Mouse (Mus musculus): Measurements from ENCODE around the gene Cln5. TPM values are rescaled to one million over a fixed set of nuclear protein-coding genes. Genes with fewer than 3 reads are reported as not detected.

Cln5 gene
- polyA plus RNA-seq, 1 experiment from 2014 or later: 17.1 TPM

- no peak for TF ChIP-seq CTCF (IDR thresholded peaks at IDR 0.05; ENCODE audit: low read depth)
- no peak overlapping the region for H3K27ac ChIP-seq (ENCODE audit: low read depth, low read length)
- peaks cover 46% of the 10 kb centered on the region for H3K36me3 ChIP-seq (ENCODE audit: control insufficient read depth, insufficient read depth)
- no peak overlapping the region for H3K4me2 ChIP-seq (replicated peaks; ENCODE audit: low read depth)
- no peak overlapping the region for H3K4me3 ChIP-seq (ENCODE audit: low read depth, low read length)
- no peaks in the 10 kb centered on the region for H3K4me1 ChIP-seq (replicated peaks; ENCODE audit: control insufficient read depth, insufficient read depth, low read length)
- no peak for ATAC-seq
- no peaks in the 10 kb centered on the region for H3K27me3 ChIP-seq (replicated peaks; ENCODE audit: control insufficient read depth, insufficient read depth, low read length)
- 88% methylated on average over 7 of the region's 7 CpGs for WGBS
- H3K9ac ChIP-seq (ENCODE audit: low read depth, low read length): no peak overlapping the region
- H3K9me3 ChIP-seq (ENCODE audit: control insufficient read depth): no peaks in the 10 kb centered on the region
Measured at GRCm38 (mm10) chr14:103075166-103075565, 5.2 kb downstream of the Cln5 start.

GRCm38 (mm10) chr14:103077272-103078005 is 7.4 kb downstream of the Cln5 start:
- Histone ChIP-seq H3K36me3 (ENCODE audit: control insufficient read depth, insufficient read depth) (peaks cover 45% of the 10 kb centered on the region), H3K4me1 (replicated peaks; ENCODE audit: control insufficient read depth, insufficient read depth, low read length) (no peaks in the 10 kb centered on the region), H3K9me3 (ENCODE audit: control insufficient read depth) (no peaks in the 10 kb centered on the region), H3K27me3 (replicated peaks; ENCODE audit: control insufficient read depth, insufficient read depth, low read length) (no peaks in the 10 kb centered on the region), H3K4me3 (ENCODE audit: low read depth, low read length) (no peak overlapping the region), H3K4me2 (replicated peaks; ENCODE audit: low read depth) (no peak overlapping the region), H3K27ac (ENCODE audit: low read depth, low read length) (no peak overlapping the region), H3K9ac (ENCODE audit: low read depth, low read length) (no peak overlapping the region)
- 91% methylated on average over 9 of the region's 9 CpGs for WGBS
- TF ChIP-seq CTCF (IDR thresholded peaks at IDR 0.05; ENCODE audit: low read depth): no peak
- no peak for ATAC-seq

DNA sequence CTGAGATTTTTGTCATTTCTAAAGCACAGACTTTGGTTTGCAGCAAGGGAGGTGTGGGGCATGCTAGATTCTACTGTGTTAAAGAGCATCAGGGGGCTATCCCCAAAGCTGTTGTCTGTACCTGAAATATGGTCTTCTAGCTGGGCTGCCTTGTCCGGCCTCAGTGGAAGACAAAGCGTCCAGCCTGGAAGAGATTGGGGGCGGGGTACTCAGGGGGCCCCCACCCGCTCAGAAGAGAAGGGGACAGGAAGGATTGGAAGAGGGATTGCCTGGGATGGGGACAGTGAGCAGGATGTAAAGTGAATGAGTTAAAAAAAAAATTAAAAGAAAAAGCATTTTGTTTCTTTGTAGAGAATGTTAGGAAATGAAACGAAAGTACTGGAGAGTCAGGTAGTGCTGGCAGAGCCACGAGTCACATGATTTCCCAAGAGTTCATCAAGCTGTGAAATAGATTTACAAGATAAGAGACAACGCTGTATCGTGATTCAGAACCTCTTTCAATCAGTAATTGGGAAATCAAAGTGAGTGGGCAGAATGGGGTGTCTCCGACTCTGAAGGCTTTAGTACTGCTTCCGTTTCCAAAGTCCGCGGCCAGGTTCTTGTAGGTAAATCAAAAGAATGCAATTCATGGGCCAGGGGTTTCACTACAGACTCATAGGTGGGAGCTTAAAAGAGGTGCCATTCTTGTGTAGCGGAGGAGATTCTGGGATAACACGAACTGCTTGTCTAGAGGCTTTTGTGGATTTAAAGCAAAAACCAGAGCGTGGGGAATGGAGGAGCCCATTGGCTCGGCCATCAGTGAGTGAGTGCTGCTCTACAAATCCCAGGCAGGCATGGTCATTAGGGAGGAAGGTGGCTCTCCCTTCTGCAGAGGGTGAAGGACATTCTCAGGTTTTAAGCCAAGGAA is 8.2 kb downstream of the Cln5 start:
- Histone ChIP-seq H3K36me3 (ENCODE audit: control insufficient read depth, insufficient read depth) (peaks cover 45% of the 10 kb centered on the region), H3K9ac (ENCODE audit: low read depth, low read length) (no peak overlapping the region), H3K27ac (ENCODE audit: low read depth, low read length) (no peak overlapping the region), H3K27me3 (replicated peaks; ENCODE audit: control insufficient read depth, insufficient read depth, low read length) (no peaks in the 10 kb centered on the region), H3K4me1 (replicated peaks; ENCODE audit: control insufficient read depth, insufficient read depth, low read length) (no peaks in the 10 kb centered on the region), H3K4me2 (replicated peaks; ENCODE audit: low read depth) (no peak overlapping the region; the same call in 1 of the 2 replicates), H3K9me3 (ENCODE audit: control insufficient read depth) (no peaks in the 10 kb centered on the region), H3K4me3 (ENCODE audit: low read depth, low read length) (no peak overlapping the region)
- 0 out of 2 replicates have a peak, but pooled peaks have one; percentile 44 for ATAC-seq
- no peak for TF ChIP-seq CTCF (IDR thresholded peaks at IDR 0.05; ENCODE audit: low read depth)
- 80% methylated on average over 16 of the region's 16 CpGs for WGBS

- no peak overlapping the region for H3K9ac ChIP-seq (ENCODE audit: low read depth, low read length)
- ATAC-seq: peak; percentile 39
- H3K36me3 ChIP-seq (ENCODE audit: control insufficient read depth, insufficient read depth): peaks cover 36% of the 10 kb centered on the region
- WGBS: 72% methylated on average over 9 of the region's 9 CpGs
- no peak overlapping the region for H3K4me3 ChIP-seq (ENCODE audit: low read depth, low read length)
- H3K4me2 ChIP-seq (replicated peaks; ENCODE audit: low read depth): no peak overlapping the region
- no peaks in the 10 kb centered on the region for H3K27me3 ChIP-seq (replicated peaks; ENCODE audit: control insufficient read depth, insufficient read depth, low read length)
- no peak for TF ChIP-seq CTCF (IDR thresholded peaks at IDR 0.05; ENCODE audit: low read depth)
- no peaks in the 10 kb centered on the region for H3K4me1 ChIP-seq (replicated peaks; ENCODE audit: control insufficient read depth, insufficient read depth, low read length)
- H3K9me3 ChIP-seq (ENCODE audit: control insufficient read depth): no peaks in the 10 kb centered on the region
- no peak overlapping the region for H3K27ac ChIP-seq (ENCODE audit: low read depth, low read length)
Measured at GRCm38 (mm10) chr14:103079209-103079977, 9.4 kb downstream of the Cln5 start.

GRCm38 (mm10) chr14:103085840-103086533 is 16.0 kb downstream of the Cln5 start:
- Histone ChIP-seq H3K4me3 (ENCODE audit: low read depth, low read length) (no peak overlapping the region), H3K4me1 (replicated peaks; ENCODE audit: control insufficient read depth, insufficient read depth, low read length) (no peaks in the 10 kb centered on the region), H3K36me3 (ENCODE audit: control insufficient read depth, insufficient read depth) (peaks cover 36% of the 10 kb centered on the region), H3K9ac (ENCODE audit: low read depth, low read length) (no peak overlapping the region), H3K27me3 (replicated peaks; ENCODE audit: control insufficient read depth, insufficient read depth, low read length) (no peaks in the 10 kb centered on the region), H3K27ac (ENCODE audit: low read depth, low read length) (no peak overlapping the region), H3K9me3 (ENCODE audit: control insufficient read depth) (no peaks in the 10 kb centered on the region), H3K4me2 (replicated peaks; ENCODE audit: low read depth) (no peak overlapping the region)
- TF ChIP-seq CTCF (IDR thresholded peaks at IDR 0.05; ENCODE audit: low read depth): no peak
- no peak for ATAC-seq
- WGBS: 55% methylated on average over 1 of the region's 1 CpGs

Measured in intestine, postnatal 0 days (tissue).